Comparison of ENCODE assay signal across 8 mouse cellular contexts in genomic region chr3:96268051-96268775, GRCm38 (mm10). TPM values are rescaled to one million over a fixed set of nuclear protein-coding genes. Genes with fewer than 3 reads are reported as not detected.
DNase-seq lines count a peak whose midpoint lies in the region; ATAC-seq and TF ChIP-seq lines count a peak whose summit lies in the region.

Gene Hist2h3b, plus strand, starts transcription at chr3:96268654.

- peak within 1 kb of the TSS; percentile 60 for H3K9ac ChIP-seq in forebrain, embryonic 16.5 days (replicated peaks; ENCODE audit: low read depth, low read length)

- H3K4me3 ChIP-seq in G1E (ENCODE audit: low read depth, low read length) = peak within 1 kb of the TSS; percentile 72
- H3K4me3 ChIP-seq in forebrain, embryonic 16.5 days (replicated peaks; ENCODE audit: low read length) = peak within 1 kb of the TSS; percentile 61
- peak within 1 kb of the TSS; percentile 73 for H3K4me3 ChIP-seq in lung, adult 2 months (replicated peaks; ENCODE audit: extremely low read depth, low read depth, low read length)

- H3K27ac ChIP-seq in forebrain, embryonic 16.5 days (ENCODE audit: low read length) = peak within 1 kb of the TSS; percentile 99

- peak; percentile 58 for DNase-seq in G1E (ENCODE audit: low spot score)
- DNase-seq in cerebellum, adult 11-12 months = peak; percentile 85
- DNase-seq in heart, postnatal 25 days (ENCODE audit: low spot score) = peak; percentile 71
- DNase-seq in layer of hippocampus, adult 18-20 months (ENCODE audit: low spot score in 2 of 2) = peak; percentile 70 to 91
- DNase-seq in lung, adult 2 months = peak; percentile 77
- peak; percentile 57 to 74 for DNase-seq in thymus, adult 18-20 months

- no peaks in the 10 kb centered on the region for H3K27me3 ChIP-seq in G1E (ENCODE audit: insufficient read depth, low read length)
- H3K27me3 ChIP-seq in forebrain, embryonic 16.5 days (replicated peaks; ENCODE audit: control insufficient read depth, insufficient read depth, low read length) = no peaks in the 10 kb centered on the region

- H3K36me3 ChIP-seq in G1E (replicated peaks) = no peaks in the 10 kb centered on the region
- H3K36me3 ChIP-seq in forebrain, embryonic 16.5 days (ENCODE audit: control insufficient read depth, insufficient read depth) = no peaks in the 10 kb centered on the region

- WGBS in forebrain, embryonic 16.5 days = 12% methylated on average over 30 of the region's 30 CpGs
- WGBS in lung, adult 2 months = 11% methylated on average over 30 of the region's 30 CpGs

- peaks cover 33% of the 10 kb centered on the region for H3K4me1 ChIP-seq in G1E (ENCODE audit: insufficient read depth, low read depth, low read length)
- H3K4me1 ChIP-seq in forebrain, embryonic 16.5 days (replicated peaks; ENCODE audit: control insufficient read depth, insufficient read depth, low read length) = peaks cover 20% of the 10 kb centered on the region
- H3K4me1 ChIP-seq in lung, adult 2 months (ENCODE audit: control insufficient read depth, insufficient read depth, low read length) = peaks cover 9% of the 10 kb centered on the region

- intact Hi-C loops in heart, postnatal 25 days (cut with DNase I) = loop anchor here (2.0 kb wide), 1 partner anchor 47 kb away; the partner anchor contains the start of genes Hist2h2ac and Hist2h2be

- peak within 1 kb of the TSS; percentile 88 for H3K4me2 ChIP-seq in forebrain, embryonic 16.5 days (ENCODE audit: low read length)

- no peak for TF ChIP-seq CTCF in G1E (IDR thresholded peaks at IDR 0.05; ENCODE audit: low read depth, low read length)
- TF ChIP-seq CTCF in lung, adult 2 months (IDR thresholded peaks at IDR 0.05; ENCODE audit: insufficient read depth, low read length) = no peak

- H3K9me3 ChIP-seq in G1E (replicated peaks) = no peaks in the 10 kb centered on the region
- H3K9me3 ChIP-seq in forebrain, embryonic 16.5 days (ENCODE audit: control insufficient read depth, low read length) = no peaks in the 10 kb centered on the region

- peak; percentile 41 for ATAC-seq in G1E (ENCODE audit: extremely low read depth, insufficient number of reproducible peaks, low FRiP score, poor library complexity, severe bottlenecking)
- ATAC-seq in forebrain, embryonic 16.5 days = peak; percentile 63
- ATAC-seq in neutrophil, adult 5-6 weeks (ENCODE audit: extremely low read depth, insufficient number of reproducible peaks, low FRiP score, poor library complexity, severe bottlenecking) = peak; percentile 43; the same call in 1 of the 2 replicates

- peak; percentile 96 for TF ChIP-seq POLR2A in lung, adult 2 months (IDR thresholded peaks at IDR 0.05; ENCODE audit: borderline replicate concordance, extremely low read depth, low read depth, low read length)

RNA-seq across cellular contexts. Expression of gene Hist2h3b, which starts in this region (rescaled TPM):
- 2,573 and 2,582 TPM in 2 replicates for total RNA-seq in G1E (2014; fragmentation: Nextera tagmentation)
- 465 and 1,341 TPM in 2 replicates for total RNA-seq in G1E (2017)
- 16.2 and 95.7 TPM in 2 replicates for polyA plus RNA-seq in G1E (2012)
- polyA plus RNA-seq in forebrain, embryonic 16.5 days (2015; fragmentation: Nextera tagmentation; extraction: Ambion mirVana) = 23.1 and 24.7 TPM in 2 replicates
- 10 to 100 TPM; 25.8 to 48.9 TPM for total RNA-seq in heart, postnatal 25 days (2021)
- total RNA-seq in layer of hippocampus, adult 18-20 months (2021) = 10 to 100 TPM; 35.3 to 37.8 TPM
- 33.2 and 40.7 TPM in 2 replicates for polyA plus RNA-seq in lung, adult 2 months (2012; rRNA removed)
- 18.0 and 33.1 TPM in 2 replicates for total RNA-seq in neutrophil, adult 5-6 weeks (2017)

Comparison
In these comparisons a context has a peak if more than half of its experiments do, and no peak if none do; other contexts are left out.
1. Peak in every context shown above with its lines: DNase-seq, ATAC-seq, H3K4me3 ChIP-seq and H3K27ac ChIP-seq.
2. RNA of gene Hist2h3b (total RNA-seq): 465 to 2,582 TPM in G1E; 25.8 to 48.9 TPM in heart, postnatal 25 days, 35.3 to 37.8 TPM in layer of hippocampus, adult 18-20 months and 18.0 to 33.1 TPM in neutrophil, adult 5-6 weeks; every median in the first group is over 4 times any median in the second.